Mouse (Mus musculus) liver, embryonic 18 days (tissue): ENCODE results near the gene Zfp541. TPM values are rescaled to one million over a fixed set of nuclear protein-coding genes. Genes with fewer than 3 reads are reported as not detected.

Experiments used
- polyA plus RNA-seq: library from polyadenylated mRNA; depleted of rRNA; stranded (reverse); fragments of >200 nt; gene quantifications from 2 replicates; pipeline ENCODE4 v1.2.3, GENCODE M21; 2012; rRNA removed

Zfp541 gene
- polyA plus RNA-seq = 0.02 TPM in 2 replicates

GRCm38 (mm10) chr7:16061219-16062098 lies at the start of gene Zfp541:
Gene Zfp541 (plus strand): TSS chr7:16061814.

GRCm38 (mm10) chr7:16047338-16048146 lies 14.1 kb upstream of the Zfp541 start, which contains the start of gene Bicra:
Gene Bicra (minus strand): TSS chr7:16047921.

GRCm38 (mm10) chr7:16098021-16099017 lies 36.7 kb downstream of the Zfp541 start, which contains the start of gene Napa:
Gene Napa (plus strand): TSS chr7:16098458.

GRCm38 (mm10) chr7:16119569-16120261 lies 58.1 kb downstream of the Zfp541 start, which contains the start of gene Kptn:
Gene Kptn (plus strand): TSS chr7:16119895.

GRCm38 (mm10) chr7:16129421-16129845 lies 67.8 kb downstream of the Zfp541 start, which contains the start of gene Slc8a2:
Gene Slc8a2 (plus strand): TSS chr7:16129826.

Other genes with a start within 250 kb of the Zfp541 start
- gene Obox6, start 222.1 kb upstream of the Zfp541 start, polyA plus RNA-seq = not detected in 2 replicates
- not detected in 2 replicates for gene Crx, start 181.8 kb upstream of the Zfp541 start, polyA plus RNA-seq
- not detected in 2 replicates for gene Crxos, start 179.2 kb upstream of the Zfp541 start, polyA plus RNA-seq
- 125 and 142 TPM in 2 replicates for gene Selenow, start 139.4 kb upstream of the Zfp541 start, polyA plus RNA-seq
- 58.0 and 68.6 TPM in 2 replicates for gene Nop53, start 115.7 kb upstream of the Zfp541 start, polyA plus RNA-seq
- gene Ehd2, start 94.2 kb upstream of the Zfp541 start, polyA plus RNA-seq = 2.7 and 3.3 TPM in 2 replicates
- gene Bicra, start 13.9 kb upstream of the Zfp541 start, polyA plus RNA-seq = 1.3 and 1.5 TPM in 2 replicates
- gene Napa, start 36.6 kb downstream of the Zfp541 start, polyA plus RNA-seq = 90.9 and 104 TPM in 2 replicates
- 7.6 and 8.8 TPM in 2 replicates for gene Kptn, start 58.1 kb downstream of the Zfp541 start, polyA plus RNA-seq
- 0.01 and 0.05 TPM in 2 replicates for gene Slc8a2, start 68.0 kb downstream of the Zfp541 start, polyA plus RNA-seq
- 2.1 and 2.2 TPM in 2 replicates for gene Meis3, start 113.3 kb downstream of the Zfp541 start, polyA plus RNA-seq
- 4.4 and 4.9 TPM in 2 replicates for gene Dhx34, start 160.2 kb downstream of the Zfp541 start, polyA plus RNA-seq
- gene C5ar2, start 182.3 kb downstream of the Zfp541 start, polyA plus RNA-seq = 1.1 and 1.3 TPM in 2 replicates
- 7.0 and 8.5 TPM in 2 replicates for gene C5ar1, start 197.7 kb downstream of the Zfp541 start, polyA plus RNA-seq
- 7.0 and 8.5 TPM in 2 replicates for gene Inafm1, start 211.8 kb downstream of the Zfp541 start, polyA plus RNA-seq
- gene Ccdc9, start 225.0 kb downstream of the Zfp541 start, polyA plus RNA-seq = 21.0 and 23.8 TPM in 2 replicates
- 3.8 and 4.3 TPM in 2 replicates for gene Bbc3, start 246.6 kb downstream of the Zfp541 start, polyA plus RNA-seq